Mouse (Mus musculus): ENCODE data around the gene Yy1.

Yy1 gene

DNA sequence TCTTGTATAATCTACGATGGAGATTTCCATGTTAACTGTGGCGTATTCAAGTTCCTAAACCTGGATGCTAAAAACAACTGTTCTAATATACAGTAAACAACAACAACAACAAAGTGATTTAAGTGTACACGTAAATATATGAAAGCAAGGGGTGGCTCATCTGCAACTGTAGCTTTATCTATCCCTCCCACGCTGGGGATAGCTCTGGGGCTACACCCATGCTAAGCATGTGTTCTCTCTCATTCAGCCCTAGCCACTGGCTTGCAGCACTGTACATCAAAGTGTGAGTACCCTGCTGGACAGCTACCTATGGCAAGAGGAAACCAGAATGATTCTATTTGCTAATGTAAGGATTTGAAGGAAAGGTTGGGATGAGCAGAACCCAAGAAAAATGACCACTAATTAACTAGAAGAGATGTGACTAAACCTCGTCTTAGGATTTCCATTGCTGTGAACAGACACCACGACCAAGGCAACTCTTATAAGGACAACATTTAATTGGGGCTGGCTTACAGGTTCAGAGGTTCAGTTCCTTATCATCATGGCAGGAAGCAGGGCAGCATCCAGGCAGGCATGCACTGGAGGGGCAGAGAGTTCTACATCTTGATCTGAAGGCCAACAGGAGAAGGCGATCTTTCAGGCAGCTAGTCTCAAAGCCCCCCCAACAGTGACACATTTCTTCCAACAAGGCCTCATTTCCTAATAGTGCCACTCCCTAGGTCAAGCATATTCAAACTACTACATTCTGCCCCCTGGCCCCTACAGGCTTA, 12.5 kb upstream of the Yy1 start:
- no peak for DNase-seq

DNA sequence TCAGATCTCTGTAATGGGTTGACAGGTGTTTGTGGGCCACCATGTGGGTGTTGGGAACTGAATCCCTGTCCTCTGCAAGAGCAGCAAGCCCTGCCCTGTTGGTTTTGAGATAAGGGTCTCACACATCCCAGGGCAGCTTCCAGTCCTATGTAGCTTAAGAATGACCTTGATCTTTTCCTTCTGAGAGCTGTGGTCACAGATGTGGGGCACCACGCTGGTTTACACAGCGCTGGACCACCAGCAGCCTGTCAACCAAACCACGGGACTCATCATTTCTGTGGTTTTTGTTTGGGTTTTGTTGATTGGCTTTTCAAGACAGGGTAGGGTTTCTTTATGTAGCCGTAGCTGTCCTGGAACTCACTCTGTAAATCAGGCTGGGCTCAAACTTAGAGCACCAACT, 7.6 kb upstream of the Yy1 start:
- no peak for DNase-seq

DNA sequence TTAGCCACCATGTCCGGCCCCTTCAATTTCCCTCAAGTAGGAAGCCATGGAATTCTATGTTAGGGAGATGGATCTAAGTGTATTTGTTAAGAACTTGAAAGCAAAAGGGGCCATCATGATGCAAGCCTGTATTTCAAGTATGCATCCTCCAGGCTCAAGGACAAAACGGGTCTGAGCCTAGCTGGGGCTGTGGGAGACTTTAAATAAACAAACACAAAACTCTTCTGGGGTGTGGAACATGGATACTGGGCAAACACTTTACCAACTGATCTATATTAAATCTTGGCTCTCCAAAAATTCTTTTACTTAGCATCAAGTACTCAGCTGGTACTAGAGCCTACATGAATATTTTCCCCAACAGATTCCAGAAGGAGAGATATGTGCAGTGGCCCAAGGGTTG, 5.4 kb upstream of the Yy1 start:
- DNase-seq: no peak

DNA sequence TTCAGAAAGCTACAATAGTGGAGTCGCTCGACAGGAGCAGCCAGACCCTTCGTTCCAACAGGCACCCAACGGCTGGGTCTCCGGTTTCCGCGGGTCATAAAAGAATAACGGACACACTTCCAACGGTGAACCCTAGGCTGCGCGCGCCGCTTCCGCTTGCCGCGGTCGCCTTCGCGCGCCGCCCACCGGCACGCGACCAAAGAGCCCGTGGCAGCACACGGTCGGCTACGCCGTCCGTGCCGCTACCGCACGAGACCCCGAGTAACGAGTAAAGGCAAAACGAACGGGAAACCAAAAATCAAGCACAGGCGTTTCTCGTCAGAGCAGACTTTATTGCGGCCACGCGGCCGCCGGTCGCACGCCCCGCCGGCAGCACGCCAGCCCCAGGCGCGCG, 624 bp upstream of the Yy1 start:
- DNase-seq: peak; percentile 91

DNA sequence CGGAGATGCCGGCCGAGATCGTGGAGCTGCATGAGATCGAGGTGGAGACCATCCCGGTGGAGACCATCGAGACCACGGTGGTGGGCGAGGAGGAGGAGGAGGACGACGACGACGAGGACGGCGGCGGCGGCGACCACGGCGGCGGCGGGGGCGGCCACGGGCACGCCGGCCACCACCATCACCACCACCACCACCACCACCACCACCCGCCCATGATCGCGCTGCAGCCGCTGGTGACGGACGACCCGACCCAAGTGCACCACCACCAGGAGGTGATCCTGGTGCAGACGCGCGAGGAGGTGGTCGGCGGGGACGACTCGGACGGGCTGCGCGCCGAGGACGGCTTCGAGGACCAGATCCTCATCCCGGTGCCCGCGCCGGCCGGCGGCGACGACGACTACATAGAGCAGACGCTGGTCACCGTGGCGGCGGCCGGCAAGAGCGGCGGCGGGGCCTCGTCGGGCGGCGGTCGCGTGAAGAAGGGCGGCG, 724 bp downstream of the Yy1 start:
- DNase-seq: no peak

DNA sequence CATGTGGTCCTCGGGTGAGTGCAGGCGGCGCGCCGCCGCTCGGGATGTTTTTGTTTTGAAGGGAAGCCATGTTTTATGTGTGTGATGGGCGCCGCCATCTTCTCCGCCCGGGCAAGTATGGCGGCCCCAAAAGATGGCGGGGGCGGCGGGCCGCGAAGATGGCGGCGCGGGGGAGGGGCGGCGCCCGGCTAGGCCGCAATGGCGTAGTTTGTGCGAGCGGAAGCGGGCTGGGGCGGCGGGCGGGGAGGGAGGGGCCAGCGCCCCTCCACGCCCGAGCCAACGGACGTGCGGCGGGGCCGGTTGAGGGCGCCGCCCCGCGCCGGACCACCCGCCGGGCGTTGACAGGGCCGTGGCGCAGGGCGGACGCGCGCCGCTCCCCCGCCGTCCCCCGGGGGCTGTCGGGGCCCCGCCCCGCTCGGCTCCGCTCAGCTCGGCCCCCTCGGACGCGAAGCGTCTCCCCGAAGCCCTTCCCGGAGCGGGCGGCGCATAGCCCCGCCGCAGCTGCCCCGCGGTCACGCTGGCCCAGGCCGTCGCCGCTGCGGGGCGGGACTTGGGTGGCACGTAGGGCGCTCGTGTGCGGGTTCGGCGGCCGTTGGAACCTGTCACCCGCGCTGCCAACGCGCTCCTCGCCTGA, 1.4 kb downstream of the Yy1 start:
- DNase-seq: peak; percentile 93

DNA sequence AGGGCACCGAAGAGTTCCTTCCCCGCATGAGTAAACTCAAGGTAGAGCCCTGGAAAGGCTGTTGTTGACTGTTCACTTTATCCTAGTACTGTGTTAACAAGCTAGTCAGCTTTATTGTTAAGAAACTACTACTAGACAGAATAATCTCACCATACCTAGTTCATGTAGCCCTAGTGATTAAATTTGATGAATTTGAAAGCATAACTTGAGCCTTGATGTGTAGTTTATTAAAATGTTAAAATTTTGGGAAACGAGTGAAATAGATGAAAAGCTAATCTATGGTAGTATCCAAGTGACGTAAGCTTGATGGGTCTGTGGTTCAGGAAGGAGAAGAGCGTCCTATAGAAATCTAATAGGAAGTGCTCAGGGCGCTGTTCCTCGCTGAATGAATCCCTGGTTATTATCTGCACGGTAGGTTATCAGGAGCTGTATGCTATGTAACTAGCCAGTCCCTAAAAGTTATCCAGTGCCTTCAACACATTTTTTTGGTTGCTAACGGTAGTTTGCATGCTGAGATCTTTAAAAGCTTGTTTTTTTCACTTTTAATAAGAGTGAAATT, 2.3 kb downstream of the Yy1 start:
- DNase-seq: peak; percentile 11

DNA sequence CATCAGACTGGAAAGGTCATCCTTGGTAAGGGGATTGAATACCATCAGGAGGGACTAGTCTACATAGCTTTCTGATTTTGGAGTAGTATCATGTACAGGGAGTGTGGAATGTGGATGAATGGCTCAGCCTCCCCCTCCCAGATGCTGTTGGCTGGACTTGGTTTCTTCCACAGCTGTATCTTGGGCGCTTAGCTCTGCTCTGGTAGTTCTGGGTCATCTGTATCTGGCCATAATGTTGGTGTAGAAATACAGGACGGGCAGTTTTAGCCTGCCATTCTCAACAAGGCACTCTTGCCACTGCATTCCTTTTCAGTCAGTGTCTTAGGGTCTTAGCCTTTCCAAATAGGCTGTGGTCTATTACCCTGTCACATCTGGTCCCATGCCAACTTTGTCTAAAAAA, 8.8 kb downstream of the Yy1 start:
- no peak for DNase-seq

DNA sequence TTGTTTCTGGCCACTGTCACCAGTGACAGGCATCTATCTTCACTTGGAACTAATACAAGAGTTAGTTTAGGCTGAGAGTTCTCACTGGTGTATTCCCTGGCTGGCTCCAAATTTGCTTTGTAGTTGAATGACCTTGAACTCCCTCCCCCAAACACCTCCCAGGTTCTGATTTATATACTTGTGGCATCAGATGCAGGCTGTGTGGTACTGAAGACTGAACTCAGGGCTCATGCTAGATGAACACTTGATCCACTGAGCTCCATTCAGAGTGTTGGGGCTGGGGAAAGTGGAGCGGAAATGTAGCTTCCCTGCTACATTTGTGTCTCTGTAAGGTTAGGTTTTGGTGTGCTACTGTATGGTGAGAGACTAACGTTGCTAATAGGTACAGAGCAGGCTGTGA, 11.6 kb downstream of the Yy1 start:
- DNase-seq: no peak

DNA sequence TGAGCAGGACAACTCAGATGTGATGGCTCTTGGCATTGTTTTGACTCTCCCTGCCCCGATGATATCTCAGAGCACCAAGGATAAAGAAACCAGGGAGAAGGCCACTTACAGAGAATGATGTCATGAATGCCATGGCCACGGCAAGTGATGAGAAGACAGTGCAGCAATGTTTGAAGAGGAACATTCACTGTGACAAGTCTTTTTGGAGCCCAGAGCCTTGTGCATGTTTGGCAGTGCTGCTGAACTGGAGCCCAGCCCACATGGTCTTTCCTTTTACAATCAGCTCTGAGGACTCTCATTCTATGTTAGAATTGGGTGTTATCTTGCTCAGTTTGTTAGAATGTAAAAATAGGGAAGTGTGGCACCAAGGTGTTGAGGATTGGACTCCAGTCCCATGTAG, 15.7 kb downstream of the Yy1 start:
- DNase-seq: no peak

DNA sequence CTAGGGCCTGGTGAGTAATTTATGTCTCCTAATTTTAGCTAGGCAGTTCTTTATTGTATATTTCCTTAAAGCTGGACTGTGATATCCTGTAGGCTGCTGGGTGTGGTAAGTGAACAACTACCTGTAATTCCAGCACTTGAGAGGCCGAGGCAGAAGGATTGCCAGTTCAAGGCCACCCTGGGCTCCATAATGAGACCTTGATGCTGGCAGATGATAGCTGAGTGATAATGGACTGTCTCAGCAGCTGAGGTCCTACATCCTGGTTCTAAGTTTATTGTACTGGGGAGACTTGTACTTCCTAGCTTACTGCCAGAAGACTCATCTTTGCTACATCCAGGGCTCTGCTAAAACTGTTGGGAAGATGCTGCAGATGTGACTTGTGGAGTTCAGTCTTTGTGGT, 17.0 kb downstream of the Yy1 start:
- no peak for DNase-seq

DNA sequence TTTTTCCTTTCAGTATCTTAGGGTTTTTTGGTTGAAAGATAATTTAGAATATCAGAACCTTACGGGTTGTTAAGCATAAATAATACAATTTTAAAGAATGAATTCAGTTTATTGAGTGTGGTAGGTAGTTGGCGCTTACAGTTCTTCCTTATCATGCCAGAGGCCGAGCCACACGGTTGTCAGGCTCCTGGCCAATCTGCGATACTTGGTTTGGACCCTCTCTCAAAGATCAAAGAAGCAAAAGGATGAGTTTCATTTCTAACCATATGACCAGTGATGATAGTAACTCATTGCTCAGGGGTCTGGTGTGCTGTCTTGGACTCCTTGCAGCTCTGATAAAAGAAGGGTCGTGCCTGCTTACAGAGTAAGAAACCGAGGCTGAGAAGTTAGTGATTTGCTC, 17.5 kb downstream of the Yy1 start:
- DNase-seq: no peak

DNA sequence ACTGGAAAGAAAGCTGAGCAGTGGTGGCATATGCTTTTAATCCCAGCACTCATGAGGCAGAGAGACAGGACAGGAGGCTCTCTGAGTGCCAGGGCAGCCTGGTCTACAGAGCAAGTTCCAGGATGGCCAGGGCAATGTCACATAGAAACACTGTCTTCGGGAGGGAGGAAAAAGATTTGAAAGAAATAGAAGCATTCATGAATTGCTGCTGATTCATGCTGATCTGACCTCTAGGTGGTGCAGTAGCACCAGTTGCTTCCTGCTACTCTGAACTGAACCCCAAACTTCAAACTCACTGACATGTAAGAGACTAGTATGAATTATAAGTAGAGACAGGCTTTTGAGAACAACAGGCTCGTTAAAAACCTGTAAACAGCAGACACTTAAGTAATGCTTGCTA, 18.4 kb downstream of the Yy1 start:
- DNase-seq: peak; percentile 20

DNA sequence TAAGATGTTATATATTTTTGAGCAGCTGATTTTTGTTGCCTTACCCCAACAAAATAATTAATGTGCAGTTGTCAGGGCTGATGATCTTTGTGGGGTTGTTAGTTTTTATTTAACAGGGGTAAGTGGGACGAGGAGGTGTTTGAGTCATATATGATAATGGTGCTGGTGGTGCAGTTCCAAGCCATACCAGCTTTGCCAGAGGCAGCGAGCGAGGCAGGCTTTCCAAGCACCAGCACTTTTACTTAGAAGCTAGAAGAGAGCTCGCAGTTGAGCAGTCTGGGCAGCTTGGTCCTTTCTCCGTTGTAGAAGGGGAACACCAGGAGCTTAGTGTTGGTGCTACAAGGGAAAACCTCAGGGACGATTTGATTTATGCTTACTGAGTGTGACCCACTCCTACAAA, 19.7 kb downstream of the Yy1 start:
- DNase-seq: no peak

DNA sequence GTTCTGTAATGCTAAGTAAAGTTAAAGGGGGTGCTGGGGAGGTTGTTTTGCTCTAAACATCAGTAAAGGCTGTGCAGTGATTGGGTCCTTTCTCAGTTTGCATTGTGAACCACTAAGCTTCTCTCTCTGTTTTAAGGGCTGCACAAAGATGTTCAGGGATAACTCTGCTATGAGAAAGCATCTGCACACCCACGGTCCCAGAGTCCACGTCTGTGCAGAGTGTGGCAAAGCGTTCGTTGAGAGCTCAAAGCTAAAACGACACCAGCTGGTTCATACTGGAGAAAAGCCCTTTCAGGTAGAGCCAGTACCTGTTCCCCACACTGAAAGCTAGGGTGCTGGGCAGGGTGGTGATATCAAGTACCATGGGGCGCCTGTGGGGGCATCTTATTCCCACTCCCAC, 21.7 kb downstream of the Yy1 start:
- no peak for DNase-seq

DNA sequence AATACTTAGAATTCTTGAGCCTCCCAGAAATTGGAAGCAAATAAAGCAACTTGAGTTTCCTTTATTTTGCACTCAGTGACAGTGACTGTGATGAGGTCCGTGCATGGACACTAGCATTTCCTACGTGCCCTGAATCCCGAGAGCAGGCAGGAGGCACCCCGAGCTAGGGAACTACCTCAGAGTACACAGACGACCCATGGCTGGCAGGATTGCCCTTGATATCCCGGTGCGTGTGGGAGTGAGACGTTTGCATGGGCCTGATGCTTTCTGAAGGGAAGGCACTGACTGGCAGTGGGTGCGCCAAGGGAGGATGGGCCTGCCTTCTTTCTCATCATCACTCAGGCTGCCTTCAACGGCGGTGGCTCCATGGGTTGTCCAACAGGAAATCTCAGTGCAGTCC, 23.8 kb downstream of the Yy1 start:
- no peak for DNase-seq

DNA sequence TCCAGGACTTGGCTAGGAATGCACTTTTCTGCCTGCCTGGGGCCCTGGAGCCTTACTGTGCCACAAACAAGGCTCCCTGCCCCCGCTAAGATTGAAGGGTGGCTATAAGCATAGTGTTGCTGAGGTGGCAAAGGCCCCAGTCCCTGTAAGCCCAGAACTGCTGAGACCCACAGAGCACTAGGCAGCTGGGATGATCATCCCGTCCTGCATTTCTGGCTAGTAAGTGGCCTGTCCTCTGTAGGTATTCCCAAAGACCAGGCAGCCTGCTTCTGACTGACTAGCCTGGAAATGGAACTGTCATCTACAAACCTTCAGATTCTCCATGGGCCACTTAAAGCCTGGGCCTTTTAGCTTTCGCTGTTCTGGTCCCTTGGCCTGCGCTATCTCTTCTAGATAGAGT, 27.7 kb downstream of the Yy1 start:
- DNase-seq: no peak

DNA sequence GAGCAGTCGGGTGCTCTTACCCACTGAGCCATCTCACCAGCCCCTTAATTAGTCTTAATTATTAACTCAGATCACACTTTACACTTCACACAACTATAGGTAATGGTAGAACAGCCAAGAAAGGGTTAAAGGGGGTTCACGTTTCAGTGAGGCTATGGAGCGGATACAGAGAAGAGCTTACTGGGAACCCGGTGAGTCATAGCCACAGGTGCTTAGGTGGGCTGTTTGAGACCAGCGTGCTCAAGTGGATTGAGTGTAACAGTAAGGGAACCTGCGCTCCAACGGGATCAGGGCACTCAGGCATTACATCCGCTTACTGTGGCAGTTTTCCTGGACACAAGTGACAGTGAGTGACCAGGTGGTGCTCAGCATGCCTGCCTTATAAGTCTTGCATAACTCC, 30.3 kb downstream of the Yy1 start:
- DNase-seq: no peak

DNA sequence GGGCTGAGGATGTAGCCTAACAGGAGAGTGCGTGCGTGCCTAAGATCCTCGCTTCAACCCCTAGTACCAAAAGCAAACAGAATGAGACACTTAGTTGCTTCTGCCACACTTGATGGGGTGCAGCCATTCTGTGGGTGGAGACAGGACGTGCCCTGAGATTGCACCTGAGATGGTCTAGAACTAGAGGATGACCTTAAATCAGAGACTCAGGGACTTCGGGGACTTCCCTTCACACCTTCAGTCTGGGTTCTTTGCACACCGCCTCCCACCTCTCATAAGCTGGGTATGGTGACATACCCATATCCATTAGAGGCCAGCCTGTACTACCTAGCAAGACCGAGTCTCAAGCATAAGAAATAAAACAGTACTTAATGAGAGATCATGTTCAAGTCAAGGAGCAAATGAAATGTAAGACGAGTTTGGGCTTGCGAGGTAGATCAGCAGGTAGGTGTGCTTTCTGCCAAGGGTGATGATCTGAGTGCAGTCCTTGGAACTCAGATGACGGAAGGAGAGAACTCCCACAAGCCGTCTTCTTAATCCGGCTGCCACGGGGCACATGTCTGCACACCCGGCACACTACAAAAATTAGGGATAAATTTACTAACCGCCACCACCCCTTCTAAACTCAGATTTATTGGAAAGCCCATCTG, 31.6 kb downstream of the Yy1 start:
- DNase-seq: no peak

DNA sequence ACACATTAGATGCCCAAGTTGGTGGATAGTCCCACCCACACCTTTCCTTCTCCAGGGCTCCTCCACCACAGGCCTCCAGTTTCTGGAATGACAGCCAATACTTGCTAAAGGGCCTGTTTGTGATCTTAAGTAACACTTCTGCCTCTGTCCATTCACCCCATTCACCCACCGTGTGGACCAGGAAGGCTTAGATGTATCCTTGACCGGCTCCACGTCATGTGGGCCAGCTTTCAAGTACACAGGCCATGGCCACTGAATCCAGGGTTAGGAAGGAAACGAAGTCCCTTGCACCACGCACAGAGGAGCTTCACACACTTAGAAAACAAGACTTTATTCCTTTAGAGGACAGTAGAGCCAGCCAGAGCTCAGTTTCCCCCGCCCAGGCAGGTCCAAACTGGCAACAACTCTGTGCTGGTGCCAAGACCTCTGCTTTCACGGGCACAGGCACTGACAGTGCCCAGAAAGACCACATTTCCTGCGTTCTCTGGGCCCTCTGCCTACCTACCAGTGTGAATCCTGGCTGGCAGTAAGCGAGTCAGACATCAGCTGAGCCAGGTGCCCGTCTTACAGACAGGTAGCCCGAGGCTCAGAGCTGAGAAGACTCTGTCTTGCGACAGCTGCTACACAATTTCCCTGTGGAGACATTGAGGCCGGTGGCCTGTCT, 32.9 kb downstream of the Yy1 start:
- no peak for DNase-seq

DNA sequence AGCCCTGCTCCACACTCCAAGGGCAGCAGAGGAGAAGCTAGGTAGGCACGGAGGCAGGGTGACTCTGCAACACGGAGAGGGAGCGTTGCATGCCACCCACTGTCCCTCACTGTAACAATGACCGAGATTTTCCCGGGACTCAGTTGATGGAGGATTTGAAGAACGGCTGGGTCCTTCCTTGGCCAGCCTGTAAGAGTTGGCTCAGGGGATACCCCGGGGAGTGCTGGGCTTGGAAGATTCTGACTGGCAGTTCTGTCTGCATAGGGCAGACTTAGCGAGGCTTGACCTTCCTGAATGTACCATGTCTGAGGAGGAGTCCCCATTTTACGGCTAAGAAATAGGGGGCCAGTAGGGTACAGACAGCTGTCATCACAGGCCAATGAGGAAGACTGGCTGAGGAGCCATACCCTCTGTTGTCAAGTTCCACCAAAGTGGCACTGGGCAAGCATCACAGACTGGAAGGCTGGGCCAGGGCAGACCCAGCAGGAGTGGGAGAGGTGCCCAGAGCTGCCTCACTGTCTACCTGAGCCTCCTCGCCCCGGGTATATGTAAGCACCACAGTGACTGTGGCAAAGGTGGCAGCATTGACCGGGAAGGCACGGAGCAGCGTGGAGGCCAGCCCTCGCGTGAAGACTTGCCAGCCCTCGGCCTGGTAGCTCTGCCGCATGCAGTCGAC, 33.6 kb downstream of the Yy1 start:
- no peak for DNase-seq

DNA sequence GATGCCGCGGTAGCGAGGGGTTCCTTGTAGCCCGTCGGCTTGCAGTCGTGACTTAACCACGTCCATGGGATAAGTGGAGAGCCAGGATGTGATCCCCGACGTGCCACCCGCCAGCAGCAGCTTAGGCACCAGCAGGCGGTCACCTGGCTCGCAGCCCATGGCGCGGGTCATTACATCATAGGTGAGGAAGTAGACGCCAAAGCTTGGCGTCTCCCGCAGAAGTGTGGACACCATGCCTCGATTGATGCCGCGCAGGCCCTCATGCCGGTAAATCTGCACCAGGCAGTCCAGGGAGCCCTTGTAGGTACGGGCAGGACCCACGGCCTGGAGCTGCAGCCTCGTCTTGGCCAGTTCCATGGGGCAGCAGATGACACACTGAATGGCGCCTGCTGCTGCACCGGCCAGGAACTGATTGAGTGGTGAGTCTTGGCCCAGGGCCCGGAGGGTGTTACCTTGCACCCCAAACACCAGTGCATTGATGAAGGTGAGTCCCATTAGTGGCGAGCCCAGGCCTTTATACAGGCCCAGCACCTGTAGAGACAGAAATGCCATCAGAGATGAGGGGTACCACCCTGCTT, 34.3 kb downstream of the Yy1 start:
- no peak for DNase-seq

DNA sequence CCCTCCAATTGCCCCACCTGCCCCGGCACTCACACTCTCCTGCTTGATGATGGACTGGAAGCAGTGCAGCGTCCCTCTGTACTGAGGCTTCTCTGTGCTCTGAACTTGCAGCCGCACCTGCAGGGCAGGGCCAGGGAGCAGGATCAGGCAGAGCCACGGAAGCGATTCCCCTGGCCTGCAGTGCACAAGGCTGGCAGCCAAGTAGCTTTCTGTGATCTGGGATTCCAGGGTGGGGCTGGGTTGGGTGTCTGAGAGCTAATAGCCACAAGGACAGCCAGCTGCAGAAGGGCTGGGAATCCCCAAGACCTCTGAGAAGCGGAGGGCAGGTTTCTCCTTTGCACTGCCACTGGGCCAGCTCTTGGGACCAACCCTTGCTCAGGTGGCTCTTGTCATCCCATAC, 34.9 kb downstream of the Yy1 start:
- DNase-seq: no peak

Data from embryo, embryonic 11 days (tissue).